In the genomic region with DNA sequence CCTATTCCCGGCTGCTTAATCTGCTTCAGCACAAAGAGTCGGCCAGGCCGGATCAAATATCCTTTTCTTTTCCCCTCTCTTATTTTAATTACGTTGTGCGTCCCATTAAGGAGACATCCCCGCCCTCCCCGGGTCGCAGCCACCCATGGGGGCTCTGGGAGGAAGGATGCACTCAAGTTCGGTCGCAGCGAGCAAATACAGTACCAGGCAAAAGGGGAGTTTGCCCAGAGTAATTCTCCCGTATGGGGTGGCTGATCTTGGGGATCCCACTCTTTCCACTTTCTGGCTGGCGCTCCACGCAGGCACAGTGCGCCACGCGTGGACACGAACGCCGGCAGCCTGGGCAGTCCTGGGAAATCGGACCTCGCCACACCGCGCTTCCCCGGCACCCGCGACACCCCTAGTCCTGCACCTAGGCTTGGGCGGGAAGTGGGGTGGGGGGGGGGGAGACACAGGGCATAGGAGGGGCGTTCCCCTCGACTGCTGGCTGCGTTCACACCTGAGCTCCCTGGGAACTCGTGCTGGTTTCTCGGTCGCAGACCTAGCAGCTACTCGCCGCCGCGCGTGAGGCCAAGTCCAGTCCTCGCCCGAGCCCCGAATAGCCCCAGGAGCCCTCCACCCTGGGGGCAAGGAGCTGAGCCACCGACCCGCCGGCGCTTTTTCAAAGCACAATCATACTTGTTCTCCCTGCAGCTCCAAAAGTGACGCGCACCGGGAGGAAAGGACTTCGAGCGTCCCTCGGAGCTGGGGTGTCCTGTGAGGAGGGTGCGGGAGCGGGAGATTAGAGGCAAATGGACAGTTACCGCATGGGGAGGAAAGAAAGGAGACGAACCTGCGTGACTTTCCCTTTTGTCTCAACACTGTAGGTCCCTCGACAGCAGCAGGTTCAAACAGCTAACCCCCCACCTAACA, we compare ENCODE assay signal across 8 mouse cellular contexts.
DNase-seq lines count a peak whose midpoint lies in the region; ATAC-seq and TF ChIP-seq lines count a peak whose summit lies in the region.

No protein-coding gene starts in this region.

- no peaks in the 10 kb centered on the region for H3K36me3 ChIP-seq in liver, adult 2 months (ENCODE audit: control insufficient read depth, insufficient read depth, low read length)
- no peaks in the 10 kb centered on the region for H3K36me3 ChIP-seq in neural tube, embryonic 12.5 days

- TF ChIP-seq CTCF in liver, adult 2 months (IDR thresholded peaks at IDR 0.05; ENCODE audit: low read depth, low read length), result no peak

- H3K9me3 ChIP-seq in neural tube, embryonic 12.5 days, result no peaks in the 10 kb centered on the region

- peak overlapping the region; percentile 94 for H3K4me2 ChIP-seq in neural tube, embryonic 12.5 days (replicated peaks)

- intact Hi-C loops in heart, postnatal 14 days (cut with DNase I), result loop anchor here (10.0 kb wide), 1 partner anchor 1187 kb away; no protein-coding TSS in a partner anchor

- no peak for TF ChIP-seq POLR2A in liver, adult 2 months (IDR thresholded peaks at IDR 0.05; ENCODE audit: extremely low read depth, insufficient read depth, low read length)

- no peaks in the 10 kb centered on the region for H3K79me2 ChIP-seq in liver, adult 2 months (ENCODE audit: control insufficient read depth, insufficient read depth, low read length)

- no peak overlapping the region for H3K27ac ChIP-seq in liver, adult 2 months (replicated peaks; ENCODE audit: insufficient read depth, low read depth, low read length)
- peak overlapping the region; percentile 91 for H3K27ac ChIP-seq in neural tube, embryonic 12.5 days

- no peak overlapping the region for H3K9ac ChIP-seq in liver, adult 2 months (ENCODE audit: low read depth, low read length)
- peak overlapping the region; percentile 85 for H3K9ac ChIP-seq in neural tube, embryonic 12.5 days

- peak overlapping the region; percentile 30; the same call in 1 of the 2 replicates for H3K4me3 ChIP-seq in liver, adult 2 months (ENCODE audit: insufficient read depth, low read depth, low read length)
- peak overlapping the region; percentile 49 for H3K4me3 ChIP-seq in neural tube, embryonic 12.5 days

- H3K4me1 ChIP-seq in liver, adult 2 months (ENCODE audit: control insufficient read depth, insufficient read depth, low read length), result peaks cover 3% of the 10 kb centered on the region
- H3K4me1 ChIP-seq in neural tube, embryonic 12.5 days, result peaks cover 34% of the 10 kb centered on the region

- peak; percentile 14 for DNase-seq in thymus, postnatal 4 days
- no peak for DNase-seq in thymus, adult 18-20 months
- DNase-seq in embryo, embryonic 10 days (ENCODE audit: low spot score), result peak; percentile 68
- peak; percentile 28 to 41 for DNase-seq in heart, postnatal 14 days
- no peak for DNase-seq in liver, adult 2 months (ENCODE audit: extremely low read depth, low read depth, low spot score)
- no peak for DNase-seq in spleen, postnatal 10 days (ENCODE audit: low spot score in 2 of 2)

- peak; percentile 54 for ATAC-seq in neural tube, embryonic 12.5 days (ENCODE audit: low FRiP score, low read depth)
- ATAC-seq in erythroblast, adult 5-6 weeks (replicated peaks; ENCODE audit: low FRiP score, poor library complexity, severe bottlenecking), result no peak

- 4% methylated on average over 58 of the region's 58 CpGs for WGBS in liver, adult 2 months
- WGBS in neural tube, embryonic 12.5 days, result under 1% methylated on average over 58 of the region's 58 CpGs

- H3K27me3 ChIP-seq in liver, adult 2 months (ENCODE audit: control insufficient read depth, insufficient read depth, low read length), result peaks cover 31% of the 10 kb centered on the region
- H3K27me3 ChIP-seq in neural tube, embryonic 12.5 days (replicated peaks), result no peaks in the 10 kb centered on the region

Comparison
In these comparisons a context has a peak if more than half of its experiments do, and no peak if none do; other contexts are left out.
1. DNase-seq: peak in thymus, postnatal 4 days (single experiment), embryo, embryonic 10 days (single experiment) and heart, postnatal 14 days (2 of 2); none in thymus, adult 18-20 months (0 of 2), liver, adult 2 months (single experiment) and spleen, postnatal 10 days (0 of 2).